Mouse (Mus musculus) leukemia stem cell, adult 10-12 weeks (primary cell): ENCODE results near the gene Acox1. TPM values are rescaled to one million over a fixed set of nuclear protein-coding genes. Genes with fewer than 3 reads are reported as not detected.

Experiments
- polyA plus RNA-seq: library from polyadenylated mRNA; stranded (reverse); fragments of >175 nt; gene quantifications from 2 replicates; pipeline ENCODE4 v1.2.3, GENCODE M21; 2012; ENCODE audit warnings: low replicate concordance

Gene Acox1
- polyA plus RNA-seq, result 1.3 and 1.8 TPM in 2 replicates

DNA sequence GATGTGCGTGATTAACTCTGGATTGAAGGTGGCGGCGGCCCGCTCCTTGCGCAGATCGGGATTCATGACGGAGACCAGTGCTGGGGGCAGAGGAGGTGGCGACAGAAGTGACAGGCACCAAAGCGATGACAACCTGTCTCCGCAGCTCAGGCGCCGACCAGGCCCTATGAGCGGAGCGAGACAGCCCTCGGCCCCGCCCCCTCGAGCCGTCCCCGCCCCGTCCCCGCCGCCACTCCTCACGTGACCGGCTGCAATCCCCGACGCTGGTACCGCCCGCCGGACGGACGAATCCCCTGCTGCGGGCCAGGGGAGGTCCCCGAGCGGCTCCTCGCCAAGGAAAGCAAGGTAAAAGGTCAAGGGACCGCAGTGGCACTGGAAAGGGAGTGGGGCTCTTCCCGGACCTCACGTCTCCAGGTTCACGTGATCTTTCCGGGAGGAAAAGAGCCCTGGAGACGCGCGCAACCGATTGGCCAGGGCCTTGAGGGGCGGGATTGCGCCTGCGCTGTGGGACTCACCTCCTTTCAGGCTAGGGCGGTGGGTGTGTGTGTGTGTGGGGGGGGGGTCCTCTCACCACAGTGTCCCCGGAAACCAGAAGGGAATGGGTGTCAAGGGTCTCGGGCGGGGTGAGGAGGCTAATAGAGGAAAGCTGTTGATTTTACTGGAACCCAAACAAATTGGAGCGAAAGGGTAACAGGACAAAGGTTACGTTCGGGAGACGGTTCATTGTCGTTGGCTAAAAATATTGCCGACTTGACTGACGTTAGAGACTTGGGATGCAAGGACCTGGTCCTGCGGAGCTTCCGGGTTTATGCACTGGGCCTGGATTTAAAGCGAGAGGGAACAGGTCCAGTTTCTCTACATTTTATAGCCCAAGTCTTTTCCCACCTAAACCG is at the start of gene Acox1, which contains the start of gene Ten1:
Gene Acox1, minus strand, starts transcription at position 407 of the 893 bp plus-strand sequence.
Gene Ten1, plus strand, starts transcription at position 217 of the 893 bp plus-strand sequence.

GRCm38 (mm10) chr11:116237742-116238395 is 39.0 kb upstream of the Acox1 start, which contains the start of gene Evpl:
Gene Evpl (minus strand): TSS chr11:116238077.

DNA sequence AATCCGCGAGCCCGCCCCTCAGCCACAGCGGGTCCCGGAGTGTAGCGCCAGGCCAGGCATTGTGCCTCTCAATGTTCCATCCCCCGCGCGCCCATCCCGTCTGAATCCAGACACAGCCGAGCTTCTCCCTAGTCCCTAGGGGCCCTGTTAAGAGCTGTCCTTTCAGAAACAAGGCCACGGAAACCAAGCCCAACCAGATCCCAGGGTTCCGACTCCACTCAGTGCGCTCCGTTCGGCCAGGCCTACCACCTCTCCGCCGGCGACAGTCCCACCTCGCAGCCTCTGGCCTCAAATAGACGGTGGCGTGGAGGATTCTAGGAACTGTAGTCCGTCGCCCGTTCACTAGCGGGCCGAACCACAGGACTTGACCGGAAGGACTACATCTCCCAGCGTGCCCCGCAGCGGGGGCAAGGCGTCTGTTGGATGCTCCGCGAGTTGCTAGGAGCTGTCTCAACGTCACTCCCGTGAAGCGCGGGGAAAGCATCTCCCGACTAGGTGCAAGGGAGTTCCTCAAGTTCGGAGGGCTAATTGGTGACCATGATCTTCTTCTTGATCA is 30.9 kb downstream of the Acox1 start, which contains the start of gene Fbf1:
Gene Fbf1, minus strand, starts transcription at position 283 of the 556 bp plus-strand sequence.

DNA sequence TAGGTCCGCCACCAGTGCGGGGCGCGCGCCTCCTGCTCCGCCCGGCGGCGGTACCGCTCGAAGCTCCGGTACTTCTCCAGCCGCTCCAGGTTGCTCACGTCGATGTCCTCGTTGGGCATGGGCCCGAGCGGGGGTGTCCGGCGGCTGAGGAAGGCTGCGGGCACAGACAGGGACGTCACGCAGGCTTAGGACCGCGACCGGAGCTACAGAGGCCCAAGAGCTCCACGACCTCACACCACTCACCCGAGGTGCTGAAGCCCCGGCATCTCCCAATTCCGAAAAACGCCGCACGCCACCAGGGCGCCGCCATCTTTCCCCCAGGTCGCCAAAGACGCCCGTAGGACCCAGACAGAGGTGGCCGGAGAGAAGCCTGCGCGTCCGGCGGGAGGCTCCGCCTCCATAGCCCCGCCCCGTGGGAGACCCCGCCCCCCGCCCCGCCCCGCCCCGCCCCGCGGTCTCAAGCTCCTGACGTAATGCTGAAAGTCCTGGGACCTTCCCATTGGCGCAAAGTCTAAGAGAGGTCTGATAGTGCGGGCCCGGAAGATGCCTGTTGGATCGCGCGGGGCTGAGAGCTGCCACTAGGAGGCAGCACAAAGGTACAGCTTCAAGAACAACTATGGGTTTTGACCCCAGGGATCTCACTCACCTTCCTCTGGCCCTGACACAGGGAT is 60.2 kb downstream of the Acox1 start, which contains the start of gene Mrpl38:
Gene Mrpl38, minus strand, starts transcription at position 401 of the 671 bp plus-strand sequence.

DNA sequence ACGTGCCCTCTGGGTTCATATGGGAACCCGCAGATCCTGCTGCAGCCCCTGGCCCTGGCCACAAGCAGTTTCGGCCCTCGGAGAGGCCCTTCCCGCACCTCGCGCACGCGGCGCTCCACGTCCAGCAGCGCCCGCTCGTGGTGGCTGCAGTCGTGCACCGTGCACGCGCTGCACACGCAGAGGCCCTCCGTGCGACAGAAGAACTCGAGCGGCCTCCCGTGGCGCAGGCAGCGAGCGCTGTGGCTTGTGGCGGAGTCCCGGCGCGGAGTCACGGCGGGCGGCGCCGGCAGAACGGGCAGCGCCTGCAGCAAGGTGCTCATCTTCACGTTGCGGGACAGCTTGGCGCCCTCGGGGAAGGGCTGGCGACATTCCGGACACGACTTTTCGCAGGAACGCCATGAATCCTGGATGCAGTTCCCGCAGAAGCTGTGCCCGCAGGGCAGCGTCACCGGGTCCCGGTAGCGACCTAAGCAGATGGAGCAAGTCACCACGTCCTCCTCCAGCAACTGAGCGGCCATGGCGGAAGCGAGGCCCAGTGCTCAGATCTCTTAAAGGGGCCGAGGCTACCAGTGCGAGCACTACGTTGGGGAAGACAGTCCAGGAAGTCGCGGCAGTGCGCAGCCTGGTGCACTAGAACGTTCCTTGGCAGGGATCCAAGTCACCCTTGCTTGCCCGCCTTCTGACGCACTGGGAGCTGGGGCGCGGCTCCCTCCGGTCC is 68.2 kb downstream of the Acox1 start, which contains the start of gene Trim65:
Gene Trim65, minus strand, starts transcription at position 641 of the 718 bp plus-strand sequence.

DNA sequence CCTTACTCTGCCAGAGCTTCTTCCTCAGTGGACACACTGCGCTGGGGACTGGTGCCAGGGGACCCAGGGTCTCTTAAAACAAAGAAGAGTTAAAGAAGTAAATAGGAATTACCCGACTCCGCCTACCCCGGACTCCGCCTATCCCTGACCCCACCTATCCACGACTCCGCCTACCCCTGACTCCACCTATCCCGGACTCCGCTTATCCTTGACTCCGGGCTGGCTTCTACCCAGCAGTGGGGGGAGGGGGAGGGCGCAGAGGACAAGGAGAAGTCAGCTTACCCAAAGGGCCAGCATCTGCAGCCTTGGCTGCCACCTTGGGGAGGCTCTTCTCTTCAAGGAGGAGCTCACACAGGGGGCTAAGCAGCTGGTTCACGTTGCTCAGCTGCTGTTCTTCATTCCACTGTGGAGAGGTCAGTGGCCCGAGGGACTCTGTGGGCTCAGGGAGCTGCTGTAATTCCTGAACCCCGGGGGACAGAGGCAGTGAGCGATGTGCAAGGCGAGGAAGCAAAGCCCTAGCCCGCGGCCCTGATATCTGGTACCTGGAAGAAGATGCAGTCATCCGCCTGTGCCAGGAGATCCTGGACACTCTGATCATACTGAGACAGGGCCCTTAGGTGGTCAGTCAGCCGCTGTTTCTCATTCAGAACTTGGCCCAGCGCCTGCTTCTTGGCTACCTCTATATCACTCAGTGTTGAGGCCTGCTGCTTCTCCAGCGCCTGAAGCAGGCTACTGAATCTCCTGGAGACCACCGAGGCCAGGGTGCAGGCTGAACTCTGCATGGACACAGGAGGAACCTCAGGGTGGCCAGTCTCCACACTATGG is 71.5 kb downstream of the Acox1 start, which contains the start of gene Trim47:
Gene Trim47, minus strand, starts transcription at position 55 of the 825 bp plus-strand sequence.

Other genes with a start within 250 kb of the Acox1 start
- gene Itgb4, start 224.3 kb downstream of the Acox1 start, polyA plus RNA-seq, result 0.16 and 0.41 TPM in 2 replicates
- 23.8 and 28.8 TPM in 2 replicates for gene Galk1, start 186.3 kb downstream of the Acox1 start, polyA plus RNA-seq
- 400 and 612 TPM in 2 replicates for gene H3f3b, start 171.1 kb downstream of the Acox1 start, polyA plus RNA-seq
- 59.7 and 71.3 TPM in 2 replicates for gene Unk, start 168.7 kb downstream of the Acox1 start, polyA plus RNA-seq
- 404 and 502 TPM in 2 replicates for gene Unc13d, start 121.1 kb downstream of the Acox1 start, polyA plus RNA-seq
- gene Wbp2, start 112.0 kb downstream of the Acox1 start, polyA plus RNA-seq, result 429 and 514 TPM in 2 replicates
- gene Trim47, start 71.8 kb downstream of the Acox1 start, polyA plus RNA-seq, result 9.7 and 13.5 TPM in 2 replicates
- gene Trim65, start 67.9 kb downstream of the Acox1 start, polyA plus RNA-seq, result 5.0 and 8.5 TPM in 2 replicates
- gene Mrpl38, start 60.2 kb downstream of the Acox1 start, polyA plus RNA-seq, result 94.4 and 126 TPM in 2 replicates
- 18.5 and 21.7 TPM in 2 replicates for gene Fbf1, start 30.9 kb downstream of the Acox1 start, polyA plus RNA-seq
- 56.6 and 72.8 TPM in 2 replicates for gene Ten1, start 190 bp downstream of the Acox1 start, polyA plus RNA-seq
- 0.20 TPM in 2 replicates for gene Evpl, start 39.0 kb upstream of the Acox1 start, polyA plus RNA-seq
- 12.1 and 13.2 TPM in 2 replicates for gene Srp68, start 75.2 kb upstream of the Acox1 start, polyA plus RNA-seq
- gene Galr2, start 81.9 kb upstream of the Acox1 start, polyA plus RNA-seq, result 0.21 TPM in 1 of 2 replicates, not detected in the other
- 9.0 and 12.8 TPM in 2 replicates for gene Exoc7, start 108.2 kb upstream of the Acox1 start, polyA plus RNA-seq
- gene Foxj1, start 136.4 kb upstream of the Acox1 start, polyA plus RNA-seq, result 0.59 TPM in 1 of 2 replicates, not detected in the other
- 3.8 and 6.9 TPM in 2 replicates for gene Rnf157, start 214.0 kb upstream of the Acox1 start, polyA plus RNA-seq
- gene Ubald2, start 235.0 kb upstream of the Acox1 start, polyA plus RNA-seq, result 367 and 1,263 TPM in 2 replicates